Mouse (Mus musculus): Measurements from ENCODE around the gene Nkpd1. TPM values are rescaled to one million over a fixed set of nuclear protein-coding genes. Genes with fewer than 3 reads are reported as not detected.

Nkpd1 gene
- polyA plus RNA-seq, 1 experiment = 2.2 TPM

GRCm38 (mm10) chr7:19503481-19504068 is 14.1 kb upstream of the Nkpd1 start:
- TF ChIP-seq CTCF (IDR thresholded peaks at IDR 0.05; ENCODE audit: extremely low read depth, insufficient read depth, insufficient read length, insufficient replicate concordance) (peak; percentile 71; the same call in 1 of the 2 replicates), POLR2A (IDR thresholded peaks at IDR 0.05; ENCODE audit: low read depth, low read length) (no peak)
- Histone ChIP-seq H3K27ac (ENCODE audit: insufficient read depth, low read length) (no peak overlapping the region), H3K4me1 (ENCODE audit: control insufficient read depth, insufficient read depth, insufficient read length) (peaks cover 15% of the 10 kb centered on the region), H3K4me3 (ENCODE audit: extremely low read depth, insufficient read depth, insufficient read length) (no peak overlapping the region), H3K36me3 (ENCODE audit: control insufficient read depth, insufficient read depth, low read length) (no peaks in the 10 kb centered on the region), H3K27me3 (ENCODE audit: control insufficient read depth, insufficient read depth, low read length) (no peaks in the 10 kb centered on the region)
- WGBS = 34% methylated on average over 5 of the region's 5 CpGs
- DNase-seq (ENCODE audit: low read depth in 1 of 2, low spot score in 2 of 2) = peak in 1 of 2 experiments; percentile 43

DNA sequence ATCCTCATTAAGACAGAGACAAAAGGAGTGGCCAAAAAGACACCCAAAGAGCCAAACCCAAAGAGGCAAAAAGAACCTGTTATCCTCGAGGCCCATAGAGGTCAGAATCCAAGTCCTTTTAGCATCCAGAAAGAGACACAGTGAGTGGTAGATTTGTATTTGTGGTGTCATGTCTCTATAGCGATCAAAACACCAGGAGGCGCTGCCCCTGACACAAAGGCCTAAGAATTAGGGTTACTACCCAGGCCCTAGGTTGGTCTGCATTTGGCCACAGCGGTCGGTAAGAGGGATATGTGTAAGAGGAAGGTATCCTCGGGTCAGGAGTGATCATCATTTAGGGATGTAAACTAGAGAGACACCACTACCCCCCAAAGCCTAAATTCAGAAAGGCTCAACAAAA is 11.3 kb upstream of the Nkpd1 start:
- TF ChIP-seq POLR2A (IDR thresholded peaks at IDR 0.05; ENCODE audit: low read depth, low read length) = no peak
- no peak for TF ChIP-seq CTCF (IDR thresholded peaks at IDR 0.05; ENCODE audit: extremely low read depth, insufficient read depth, insufficient read length, insufficient replicate concordance)
- H3K36me3 ChIP-seq (ENCODE audit: control insufficient read depth, insufficient read depth, low read length) = no peaks in the 10 kb centered on the region
- no peaks in the 10 kb centered on the region for H3K27me3 ChIP-seq (ENCODE audit: control insufficient read depth, insufficient read depth, low read length)
- WGBS = 53% methylated on average over 6 of the region's 6 CpGs
- H3K4me3 ChIP-seq (ENCODE audit: extremely low read depth, insufficient read depth, insufficient read length) = no peak overlapping the region
- H3K27ac ChIP-seq (ENCODE audit: insufficient read depth, low read length) = no peak overlapping the region
- peaks cover 12% of the 10 kb centered on the region for H3K4me1 ChIP-seq (ENCODE audit: control insufficient read depth, insufficient read depth, insufficient read length)
- no peak for DNase-seq (ENCODE audit: low read depth in 1 of 2, low spot score in 2 of 2)

DNA sequence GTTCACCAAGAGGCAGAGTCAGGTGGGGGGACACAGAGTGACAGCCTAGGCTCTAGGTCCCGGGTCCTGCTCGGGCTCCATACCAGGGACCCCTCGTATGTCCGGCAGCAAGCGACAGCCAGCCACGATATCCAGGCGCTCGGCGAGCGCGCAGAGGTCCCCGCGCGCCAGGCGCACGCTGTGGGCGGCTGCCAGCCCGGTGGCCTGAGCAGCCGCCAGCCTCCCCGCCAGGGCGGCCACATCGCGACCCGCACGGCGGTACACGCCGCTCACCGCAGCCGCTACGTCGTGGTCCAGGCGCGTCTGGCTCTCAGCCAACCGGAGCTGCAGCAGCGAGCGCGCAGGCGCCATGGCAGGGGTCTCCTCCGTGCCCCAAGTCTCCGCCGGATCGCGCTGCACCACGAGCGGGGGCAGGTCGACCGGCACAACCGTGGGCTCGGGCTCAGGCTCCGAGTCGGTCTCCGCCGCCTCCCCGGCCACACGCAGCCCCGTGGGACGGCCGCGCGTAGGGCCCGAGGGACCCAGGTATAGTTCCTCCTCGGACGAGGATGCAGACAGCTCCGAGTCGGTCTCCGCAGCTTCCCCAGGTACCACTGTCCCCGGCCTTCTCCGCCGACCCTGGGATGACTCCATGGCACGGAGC is 10.5 kb upstream of the Nkpd1 start:
- DNase-seq (ENCODE audit: low read depth in 1 of 2, low spot score in 2 of 2) = peak in 1 of 2 experiments; percentile 37
- Histone ChIP-seq H3K4me3 (ENCODE audit: extremely low read depth, insufficient read depth, insufficient read length) (peak overlapping the region; percentile 84), H3K27me3 (ENCODE audit: control insufficient read depth, insufficient read depth, low read length) (no peaks in the 10 kb centered on the region), H3K27ac (ENCODE audit: insufficient read depth, low read length) (no peak overlapping the region), H3K36me3 (ENCODE audit: control insufficient read depth, insufficient read depth, low read length) (no peaks in the 10 kb centered on the region), H3K4me1 (ENCODE audit: control insufficient read depth, insufficient read depth, insufficient read length) (peaks cover 12% of the 10 kb centered on the region)
- WGBS = 5% methylated on average over 70 of the region's 71 CpGs
- TF ChIP-seq POLR2A (IDR thresholded peaks at IDR 0.05; ENCODE audit: low read depth, low read length) = no peak
- no peak for TF ChIP-seq CTCF (IDR thresholded peaks at IDR 0.05; ENCODE audit: extremely low read depth, insufficient read depth, insufficient read length, insufficient replicate concordance)

- WGBS = 11% methylated on average over 18 of the region's 18 CpGs
Measured at GRCm38 (mm10) chr7:19507612-19507981, 10.0 kb upstream of the Nkpd1 start.

DNA sequence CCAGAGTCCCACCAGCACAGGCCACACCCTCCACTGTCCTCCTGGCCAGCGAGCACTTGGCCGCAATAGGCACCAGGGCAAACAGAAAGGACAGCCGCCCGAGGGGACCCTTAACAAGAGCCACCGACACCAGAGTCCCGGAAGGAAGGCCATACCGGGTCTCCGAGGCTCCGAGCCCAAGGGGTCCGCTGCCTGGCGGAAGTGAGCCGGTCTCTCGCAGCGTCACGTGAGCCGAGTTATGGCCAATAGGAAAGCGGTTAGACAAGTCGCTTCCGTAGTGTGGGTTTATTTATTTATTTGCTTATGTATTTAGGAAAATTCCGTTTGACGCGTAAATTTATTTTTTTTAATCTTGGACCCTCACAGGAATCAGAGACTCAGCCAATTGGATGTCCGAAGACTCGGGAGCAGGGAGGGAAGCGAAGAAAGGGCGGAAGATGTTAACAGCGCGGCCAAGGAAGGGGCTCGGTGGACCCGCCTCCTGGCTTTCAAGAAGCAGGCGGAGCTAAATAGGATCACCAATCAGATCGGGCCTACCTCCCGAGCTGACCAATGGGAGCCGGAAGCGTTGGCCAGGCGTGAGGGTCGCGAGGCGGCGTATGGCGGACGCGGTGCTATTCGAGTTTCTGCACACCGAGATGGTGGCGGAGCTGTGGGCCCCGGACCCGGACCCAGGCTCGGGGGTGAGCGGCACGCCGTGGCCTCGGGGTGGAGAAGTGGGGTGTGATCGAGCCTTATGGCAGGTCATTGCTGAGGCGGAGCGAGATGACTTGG is 9.3 kb upstream of the Nkpd1 start, which contains the start of the genes Bloc1s3 and Trappc6a:
Bloc1s3 (minus strand) TSS at position 218 of the 774 bp plus-strand sequence.
Trappc6a (plus strand) TSS at position 246 of the 774 bp plus-strand sequence.
- Histone ChIP-seq H3K27me3 (ENCODE audit: control insufficient read depth, insufficient read depth, low read length) (no peaks in the 10 kb centered on the region), H3K36me3 (ENCODE audit: control insufficient read depth, insufficient read depth, low read length) (no peaks in the 10 kb centered on the region), H3K4me3 (ENCODE audit: extremely low read depth, insufficient read depth, insufficient read length) (peak within 1 kb of the TSS; percentile 84), H3K4me1 (ENCODE audit: control insufficient read depth, insufficient read depth, insufficient read length) (peaks cover 12% of the 10 kb centered on the region), H3K27ac (ENCODE audit: insufficient read depth, low read length) (peak within 1 kb of the TSS; percentile 78)
- peak; percentile 85 to 90 for DNase-seq (ENCODE audit: low read depth in 1 of 2, low spot score in 2 of 2)
- WGBS = under 1% methylated on average over 56 of the region's 56 CpGs
- TF ChIP-seq POLR2A (IDR thresholded peaks at IDR 0.05; ENCODE audit: low read depth, low read length) (peak; percentile 56), CTCF (IDR thresholded peaks at IDR 0.05; ENCODE audit: extremely low read depth, insufficient read depth, insufficient read length, insufficient replicate concordance) (no peak)

More at GRCm38 (mm10) chr7:19507612-19507981, 10.0 kb upstream of the Nkpd1 start:
- DNase-seq (ENCODE audit: low read depth in 1 of 2, low spot score in 2 of 2) = no peak
- no peaks in the 10 kb centered on the region for H3K36me3 ChIP-seq (ENCODE audit: control insufficient read depth, insufficient read depth, low read length)
- H3K4me3 ChIP-seq (ENCODE audit: extremely low read depth, insufficient read depth, insufficient read length) = peak overlapping the region; percentile 84
- H3K4me1 ChIP-seq (ENCODE audit: control insufficient read depth, insufficient read depth, insufficient read length) = peaks cover 12% of the 10 kb centered on the region
- H3K27me3 ChIP-seq (ENCODE audit: control insufficient read depth, insufficient read depth, low read length) = no peaks in the 10 kb centered on the region
- H3K27ac ChIP-seq (ENCODE audit: insufficient read depth, low read length) = no peak overlapping the region
- TF ChIP-seq CTCF (IDR thresholded peaks at IDR 0.05; ENCODE audit: extremely low read depth, insufficient read depth, insufficient read length, insufficient replicate concordance) (no peak), POLR2A (IDR thresholded peaks at IDR 0.05; ENCODE audit: low read depth, low read length) (no peak)

DNA sequence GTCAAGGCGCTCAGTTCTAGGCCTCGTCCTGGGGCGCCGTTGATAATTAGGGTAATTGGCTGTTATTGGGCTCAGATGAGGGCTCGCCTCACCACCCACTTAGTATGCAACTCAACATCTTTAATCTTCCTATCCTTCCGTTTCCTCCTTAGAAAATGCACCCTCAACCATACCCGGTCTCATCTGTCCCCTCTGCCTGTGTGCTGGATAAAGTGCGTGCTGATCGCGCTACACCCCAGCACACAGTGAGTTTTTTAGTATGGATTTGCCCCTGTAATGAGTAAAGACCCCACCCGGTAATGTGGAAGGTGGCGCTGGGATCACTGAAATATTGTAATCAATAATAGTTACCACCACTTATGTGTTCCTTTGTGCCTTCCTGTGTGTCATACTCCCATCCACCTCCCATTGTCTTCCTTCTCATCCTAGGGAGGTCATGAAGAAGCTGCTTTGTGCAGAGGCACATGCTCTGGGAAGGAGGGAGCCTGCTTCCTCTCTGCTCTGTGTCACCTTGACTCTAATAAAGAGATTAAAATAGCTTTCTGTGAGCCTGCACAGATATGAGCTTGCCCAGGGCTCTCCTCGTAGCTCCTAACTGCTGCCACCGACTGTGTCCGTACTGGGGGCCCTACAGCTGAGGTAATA is 8.6 kb upstream of the Nkpd1 start:
- no peak for DNase-seq (ENCODE audit: low read depth in 1 of 2, low spot score in 2 of 2)
- Histone ChIP-seq H3K27me3 (ENCODE audit: control insufficient read depth, insufficient read depth, low read length) (no peaks in the 10 kb centered on the region), H3K27ac (ENCODE audit: insufficient read depth, low read length) (0 out of 2 replicates have a peak overlapping the region, but pooled peaks have one; percentile 30), H3K4me3 (ENCODE audit: extremely low read depth, insufficient read depth, insufficient read length) (peak overlapping the region; percentile 84), H3K4me1 (ENCODE audit: control insufficient read depth, insufficient read depth, insufficient read length) (peaks cover 12% of the 10 kb centered on the region), H3K36me3 (ENCODE audit: control insufficient read depth, insufficient read depth, low read length) (no peaks in the 10 kb centered on the region)
- TF ChIP-seq CTCF (IDR thresholded peaks at IDR 0.05; ENCODE audit: extremely low read depth, insufficient read depth, insufficient read length, insufficient replicate concordance) (no peak), POLR2A (IDR thresholded peaks at IDR 0.05; ENCODE audit: low read depth, low read length) (no peak)
- WGBS = 6% methylated on average over 15 of the region's 15 CpGs
